Mouse (Mus musculus) common myeloid progenitor, adult 5-6 weeks (primary cell): ENCODE measurements around the gene Olfr1112. TPM values are rescaled to one million over a fixed set of nuclear protein-coding genes. Genes with fewer than 3 reads are reported as not detected.
"Not testable (repeated sequence)": the region's sequence is repeated elsewhere in the genome, so short reads cannot be mapped to it uniquely, and the experiment has no call there.

ENCODE experiments used
- ATAC-seq: replicated peaks from 2 replicates; pipeline ENCODE4 v1.8.0; 2016; ENCODE audit warnings: low read depth, mild to moderate bottlenecking, moderate TSS enrichment, inconsistent platforms; ENCODE audit not compliant: poor library complexity, severe bottlenecking
- total RNA-seq: library from RNA; stranded (forward); fragments of 200-1000, 187-1606 nt; gene quantifications from 2 replicates; pipeline ENCODE4 v1.2.3, GENCODE M21; 2017

Gene Olfr1112
- not detected in 2 replicates for total RNA-seq

DNA sequence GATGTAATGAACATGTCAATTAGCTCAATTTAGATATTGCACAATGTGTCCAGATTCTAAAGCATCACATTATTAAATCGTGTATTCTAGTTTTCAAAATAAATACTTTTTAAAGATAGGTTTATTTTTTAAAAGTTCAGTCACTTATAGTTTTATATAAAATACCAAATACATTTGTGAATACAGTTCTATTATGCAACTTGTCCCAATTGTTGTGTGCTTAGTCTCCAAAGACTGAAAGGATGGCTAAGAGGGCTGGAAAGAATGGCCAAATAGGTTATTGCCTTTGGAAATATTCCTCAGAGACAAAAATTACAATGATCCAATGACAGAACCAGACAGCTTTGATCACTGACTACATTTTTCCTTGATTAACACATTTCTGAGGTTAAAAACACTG, at the start of gene Olfr1112:
Olfr1112 (plus strand) TSS at position 301 of the 400 bp plus-strand sequence.
- ATAC-seq = no peak

DNA sequence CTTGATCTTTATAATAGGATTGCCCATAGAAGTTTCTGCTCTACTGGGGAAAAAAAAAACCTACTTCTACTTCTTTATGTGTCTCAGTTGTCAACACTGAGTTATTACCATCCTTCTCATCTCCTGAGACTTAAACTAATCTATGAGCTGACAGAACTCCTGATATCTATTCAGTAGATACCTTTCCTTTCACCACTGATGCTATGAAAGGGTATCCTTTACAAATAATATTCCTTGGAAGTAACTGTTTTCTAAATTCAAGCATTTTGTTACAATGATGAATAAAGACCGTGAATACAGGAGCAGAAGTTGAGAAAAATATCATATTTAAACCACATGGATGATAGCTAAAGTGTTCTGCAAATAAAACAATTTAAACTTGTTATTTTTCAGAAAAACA, 47.4 kb upstream of the Olfr1112 start, which contains the start of gene Olfr1110:
Olfr1110 (minus strand) TSS at position 101 of the 400 bp plus-strand sequence.
- no peak for ATAC-seq

DNA sequence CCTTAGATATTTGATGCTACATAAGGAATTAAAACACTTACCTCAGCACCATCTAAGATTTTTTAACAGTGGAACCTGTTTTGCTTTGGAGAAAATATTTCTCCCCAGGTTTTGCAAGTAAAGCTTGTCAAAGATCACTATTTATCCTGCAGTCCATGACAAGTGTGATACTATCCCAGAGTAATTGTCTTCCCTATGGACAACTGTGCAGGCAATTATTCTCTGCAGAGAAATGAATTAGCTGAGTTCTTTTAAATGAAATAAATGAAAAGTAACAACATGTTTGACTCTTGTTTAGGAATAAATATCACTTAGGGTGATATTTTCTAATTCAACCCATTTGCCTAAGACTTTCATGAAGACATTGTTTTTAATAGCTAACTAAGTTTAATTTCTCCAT, 35.1 kb upstream of the Olfr1112 start, which contains the start of gene Olfr1111:
Olfr1111 (minus strand) TSS at position 101 of the 400 bp plus-strand sequence.
- no peak for ATAC-seq

DNA sequence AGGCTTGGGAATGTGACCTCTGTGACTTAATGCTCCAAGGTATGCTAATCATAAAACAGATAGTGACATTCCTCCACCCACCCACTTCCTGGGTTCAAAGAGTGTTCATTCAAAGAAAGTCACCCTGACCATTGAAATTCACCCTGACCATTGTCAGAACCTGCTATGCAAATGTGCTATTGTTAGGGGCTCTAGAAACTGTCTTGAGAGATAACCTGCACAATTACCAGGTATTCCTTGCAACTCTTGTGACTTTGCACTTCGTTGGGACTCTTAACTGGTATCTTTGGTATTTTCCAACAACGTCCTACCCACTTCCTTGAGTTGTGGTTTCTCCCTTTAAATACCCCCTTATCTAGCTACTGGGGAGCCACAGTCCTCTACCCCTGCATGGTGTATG, 19.9 kb upstream of the Olfr1112 start:
- ATAC-seq = not testable (repeated sequence)

DNA sequence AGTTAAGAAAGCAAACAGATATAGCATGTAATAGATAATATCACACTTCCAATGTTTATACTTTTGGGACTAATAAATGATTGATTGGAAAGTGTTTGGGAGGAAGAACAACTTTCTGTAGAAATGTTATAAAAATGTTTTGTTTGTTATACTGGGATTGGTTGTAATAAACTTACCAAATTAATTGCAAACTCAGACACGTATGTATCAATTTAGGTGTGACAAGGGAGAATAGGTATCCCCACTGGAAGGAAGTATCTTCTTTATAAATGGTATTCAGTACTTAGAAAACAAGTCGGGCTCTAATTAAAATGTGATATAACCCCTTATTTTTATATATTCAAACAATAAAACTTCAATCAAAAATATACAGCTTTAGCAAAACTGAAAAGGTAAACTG, 21.1 kb downstream of the Olfr1112 start, which contains the start of gene Olfr1113:
Olfr1113 (plus strand) TSS at position 301 of the 400 bp plus-strand sequence.
- no peak for ATAC-seq

Other genes starting within 250 kb of the Olfr1112 start
- gene Olfr1099, start 227.1 kb upstream of the Olfr1112 start, total RNA-seq = not detected in 2 replicates
- gene Olfr1100, start 207.8 kb upstream of the Olfr1112 start, total RNA-seq = not detected in 2 replicates
- not detected in 2 replicates for gene Olfr1101, start 196.6 kb upstream of the Olfr1112 start, total RNA-seq
- not detected in 2 replicates for gene Olfr1102, start 189.4 kb upstream of the Olfr1112 start, total RNA-seq
- not detected in 2 replicates for gene Olfr1104, start 160.7 kb upstream of the Olfr1112 start, total RNA-seq
- not detected in 2 replicates for gene Olfr1105, start 151.3 kb upstream of the Olfr1112 start, total RNA-seq
- not detected in 2 replicates for gene Olfr1106, start 135.5 kb upstream of the Olfr1112 start, total RNA-seq
- gene Olfr1107, start 112.0 kb upstream of the Olfr1112 start, total RNA-seq = not detected in 2 replicates
- not detected in 2 replicates for gene Olfr1109, start 91.8 kb upstream of the Olfr1112 start, total RNA-seq
- not detected in 2 replicates for gene Olfr259, start 73.2 kb upstream of the Olfr1112 start, total RNA-seq
- gene Olfr1110, start 47.5 kb upstream of the Olfr1112 start, total RNA-seq = not detected in 2 replicates
- gene Olfr1111, start 35.2 kb upstream of the Olfr1112 start, total RNA-seq = not detected in 2 replicates
- gene Olfr1113, start 21.2 kb downstream of the Olfr1112 start, total RNA-seq = not detected in 2 replicates
- gene Olfr1115, start 60.2 kb downstream of the Olfr1112 start, total RNA-seq = not detected in 2 replicates
- not detected in 2 replicates for gene Olfr1116, start 79.7 kb downstream of the Olfr1112 start, total RNA-seq
- not detected in 2 replicates for gene Olfr1118, start 119.8 kb downstream of the Olfr1112 start, total RNA-seq
- gene Olfr1120, start 167.0 kb downstream of the Olfr1112 start, total RNA-seq = not detected in 2 replicates
- gene Olfr1121, start 182.1 kb downstream of the Olfr1112 start, total RNA-seq = not detected in 2 replicates
- gene Olfr1122, start 198.1 kb downstream of the Olfr1112 start, total RNA-seq = not detected in 2 replicates
- not detected in 2 replicates for gene Olfr1123, start 228.8 kb downstream of the Olfr1112 start, total RNA-seq
- not detected in 2 replicates for gene Olfr1124, start 242.5 kb downstream of the Olfr1112 start, total RNA-seq